Mouse (Mus musculus) kidney, postnatal 14 days (tissue): ENCODE data around the gene Adcy5.

Experiments used
- DNase-seq: peaks from one replicate; pipeline ENCODE4 v3.0.0; 2022; ENCODE audit warnings: mixed read lengths

Gene Adcy5

GRCm38 (mm10) chr16:35319773-35320172 is 165.1 kb downstream of the Adcy5 start:
- DNase-seq, result no peak

GRCm38 (mm10) chr16:35330451-35330850 is 175.8 kb downstream of the Adcy5 start:
- no peak for DNase-seq
